Comparison of ENCODE assay signal across 21 mouse cellular contexts in genomic region chr5:150031201-150031600, GRCm38 (mm10). TPM values are rescaled to one million over a fixed set of nuclear protein-coding genes. Genes with fewer than 3 reads are reported as not detected.
DNase-seq lines count a peak whose midpoint lies in the region; ATAC-seq lines count a peak whose summit lies in the region.
"Had no signal": no experiment of that assay in that cellular context is flagged by ENCODE, and none has a peak within 500 bp of the region (broad histone marks: within the 10 kb centered on the region; RNA-seq: fewer than 3 reads in every experiment).

No protein-coding gene starts in this region.

- H3K9me3 ChIP-seq in heart, embryonic 11.5 days (replicated peaks; ENCODE audit: control insufficient read depth, low read length), result no peaks in the 10 kb centered on the region
- H3K9me3 ChIP-seq in kidney, embryonic 15.5 days (replicated peaks), result no peaks in the 10 kb centered on the region
- H3K9me3 ChIP-seq in intestine, embryonic 15.5 days, result no peaks in the 10 kb centered on the region
- no peaks in the 10 kb centered on the region for H3K9me3 ChIP-seq in liver, embryonic 11.5 days (ENCODE audit: control insufficient read depth, low read length)
- H3K9me3 ChIP-seq: embryonic facial prominence, embryonic 10.5 days; forebrain, embryonic 12.5 days; heart, embryonic 12.5 days; limb, embryonic 12.5 days; liver, embryonic 13.5 days; midbrain, embryonic 12.5 days; neural tube, embryonic 13.5 days had no signal

- DNase-seq in heart, adult 11 months, result peak; percentile 81
- no peak for DNase-seq in kidney, postnatal 10 days
- peak; percentile 7 to 19 for DNase-seq in kidney, postnatal 36 days
- no peak for DNase-seq in liver, embryonic 11.5 days (ENCODE audit: low spot score)
- DNase-seq: adrenal gland, postnatal 36 days; cerebellum, adult 11-12 months; cerebellum, postnatal 14 days; liver, embryonic 13.5 days; lung, postnatal 36 days; spleen, adult 18-20 months; thymus, postnatal 36 days had no signal

- H3K36me3 ChIP-seq in heart, embryonic 11.5 days (ENCODE audit: control insufficient read depth, insufficient read depth, low read length), result no peaks in the 10 kb centered on the region
- H3K36me3 ChIP-seq in kidney, embryonic 15.5 days, result no peaks in the 10 kb centered on the region
- H3K36me3 ChIP-seq in intestine, embryonic 15.5 days, result no peaks in the 10 kb centered on the region
- H3K36me3 ChIP-seq in liver, embryonic 11.5 days (ENCODE audit: control insufficient read depth, insufficient read depth, low read length), result no peaks in the 10 kb centered on the region
- H3K36me3 ChIP-seq: embryonic facial prominence, embryonic 10.5 days; forebrain, embryonic 12.5 days; heart, embryonic 12.5 days; limb, embryonic 12.5 days; liver, embryonic 13.5 days; midbrain, embryonic 12.5 days; neural tube, embryonic 13.5 days had no signal

- WGBS in heart, embryonic 11.5 days (ENCODE audit: insufficient replicate concordance), result 36% methylated on average over 6 of the region's 6 CpGs
- WGBS in kidney, embryonic 15.5 days, result 9% methylated on average over 6 of the region's 6 CpGs
- 41% methylated on average over 6 of the region's 6 CpGs for WGBS in intestine, embryonic 15.5 days
- WGBS in liver, embryonic 11.5 days, result 54% methylated on average over 6 of the region's 6 CpGs

- H3K4me1 ChIP-seq in heart, embryonic 11.5 days (ENCODE audit: control insufficient read depth, insufficient read depth, low read length), result no peaks in the 10 kb centered on the region
- H3K4me1 ChIP-seq in kidney, embryonic 15.5 days, result peaks cover 38% of the 10 kb centered on the region
- 0 out of 2 replicates have a peak, but pooled peaks cover 2% of the 10 kb centered on the region for H3K4me1 ChIP-seq in intestine, embryonic 15.5 days (replicated peaks)
- no peaks in the 10 kb centered on the region for H3K4me1 ChIP-seq in liver, embryonic 11.5 days (replicated peaks; ENCODE audit: control insufficient read depth, insufficient read depth, low read length)
- H3K4me1 ChIP-seq: liver, embryonic 13.5 days; midbrain, embryonic 12.5 days had no signal

- H3K27ac ChIP-seq in heart, embryonic 11.5 days (ENCODE audit: low read depth, low read length), result no peak overlapping the region
- H3K27ac ChIP-seq in kidney, embryonic 15.5 days, result peak overlapping the region; percentile 75
- no peak overlapping the region for H3K27ac ChIP-seq in intestine, embryonic 15.5 days
- H3K27ac ChIP-seq in liver, embryonic 11.5 days (ENCODE audit: low read depth, low read length), result no peak overlapping the region
- H3K27ac ChIP-seq: embryonic facial prominence, embryonic 10.5 days; forebrain, embryonic 12.5 days; limb, embryonic 12.5 days; liver, embryonic 13.5 days; midbrain, embryonic 12.5 days; neural tube, embryonic 13.5 days had no signal

- no peak for ATAC-seq in heart, embryonic 11.5 days (replicated peaks; ENCODE audit: insufficient number of reproducible peaks, low FRiP score, low TSS enrichment)
- ATAC-seq in kidney, embryonic 15.5 days (replicated peaks; ENCODE audit: low FRiP score), result peak; percentile 92
- ATAC-seq in intestine, embryonic 15.5 days, result 0 out of 2 replicates have a peak, but pooled peaks have one; percentile 14
- ATAC-seq in liver, embryonic 11.5 days (replicated peaks; ENCODE audit: low FRiP score), result no peak

- H3K9ac ChIP-seq in heart, embryonic 11.5 days (ENCODE audit: low read depth, low read length), result no peak overlapping the region
- no peak overlapping the region for H3K9ac ChIP-seq in kidney, embryonic 15.5 days
- H3K9ac ChIP-seq in intestine, embryonic 15.5 days, result no peak overlapping the region
- no peak overlapping the region for H3K9ac ChIP-seq in liver, embryonic 11.5 days (ENCODE audit: low read depth, low read length)
- H3K9ac ChIP-seq: forebrain, embryonic 12.5 days; heart, embryonic 12.5 days; limb, embryonic 12.5 days; liver, embryonic 13.5 days; lung, embryonic 14.5 days; midbrain, embryonic 12.5 days; neural tube, embryonic 13.5 days had no signal

- H3K4me3 ChIP-seq in heart, embryonic 11.5 days (ENCODE audit: low read depth, low read length), result no peak overlapping the region
- H3K4me3 ChIP-seq in kidney, embryonic 15.5 days (replicated peaks), result no peak overlapping the region
- no peak overlapping the region for H3K4me3 ChIP-seq in intestine, embryonic 15.5 days (replicated peaks)
- H3K4me3 ChIP-seq in liver, embryonic 11.5 days (ENCODE audit: low read depth, low read length), result no peak overlapping the region
- H3K4me3 ChIP-seq: embryonic facial prominence, embryonic 10.5 days; forebrain, embryonic 12.5 days; heart, embryonic 12.5 days; limb, embryonic 12.5 days; liver, embryonic 13.5 days; midbrain, embryonic 12.5 days; neural tube, embryonic 13.5 days had no signal

- H3K27me3 ChIP-seq in heart, embryonic 11.5 days (ENCODE audit: control insufficient read depth, insufficient read depth, low read length), result no peaks in the 10 kb centered on the region
- no peaks in the 10 kb centered on the region for H3K27me3 ChIP-seq in kidney, embryonic 15.5 days
- H3K27me3 ChIP-seq in intestine, embryonic 15.5 days (replicated peaks), result no peaks in the 10 kb centered on the region
- no peaks in the 10 kb centered on the region for H3K27me3 ChIP-seq in liver, embryonic 11.5 days (replicated peaks; ENCODE audit: control insufficient read depth, insufficient read depth, low read length)
- H3K27me3 ChIP-seq: forebrain, embryonic 12.5 days; heart, embryonic 12.5 days; limb, embryonic 12.5 days; liver, embryonic 13.5 days; neural tube, embryonic 13.5 days had no signal

- H3K4me2 ChIP-seq in heart, embryonic 11.5 days, result no peak overlapping the region
- H3K4me2 ChIP-seq in kidney, embryonic 15.5 days, result peak overlapping the region; percentile 31; the same call in 1 of the 2 replicates
- no peak overlapping the region for H3K4me2 ChIP-seq in intestine, embryonic 15.5 days (replicated peaks)
- H3K4me2 ChIP-seq in liver, embryonic 11.5 days, result no peak overlapping the region
- H3K4me2 ChIP-seq: forebrain, embryonic 12.5 days; heart, embryonic 12.5 days; limb, embryonic 12.5 days; liver, embryonic 13.5 days; lung, embryonic 14.5 days; midbrain, embryonic 12.5 days; neural tube, embryonic 13.5 days had no signal

RNA-seq across cellular contexts. Expression of gene Rxfp2, which starts 12.7 kb away (rescaled TPM):
- polyA plus RNA-seq in heart, embryonic 11.5 days (2014; fragmentation: Nextera tagmentation; extraction: Ambion mirVana), result 0.37 and 0.62 TPM in 2 replicates
- 4.0 and 4.3 TPM in 2 replicates for polyA plus RNA-seq in kidney, embryonic 15.5 days (2015; fragmentation: Nextera tagmentation; extraction: Ambion mirVana)
- 0.38 and 0.44 TPM in 2 replicates for polyA plus RNA-seq in intestine, embryonic 15.5 days (2015; fragmentation: Nextera tagmentation; extraction: Ambion mirVana)
- polyA plus RNA-seq in liver, embryonic 11.5 days (2014; fragmentation: Nextera tagmentation; extraction: Ambion mirVana), result 1.0 TPM in 2 replicates

Comparison
In these comparisons a context has a peak if more than half of its experiments do, and no peak if none do; other contexts are left out.
1. DNase-seq: peak in heart, adult 11 months (single experiment) and kidney, postnatal 36 days (2 of 2); none in kidney, postnatal 10 days (single experiment) and liver, embryonic 11.5 days (single experiment).
2. ATAC-seq: peak in kidney, embryonic 15.5 days (single experiment) and intestine, embryonic 15.5 days (single experiment); none in heart, embryonic 11.5 days (single experiment) and liver, embryonic 11.5 days (single experiment).